Mouse (Mus musculus): ENCODE data around the gene Olfr31. TPM values are rescaled to one million over a fixed set of nuclear protein-coding genes. Genes with fewer than 3 reads are reported as not detected.

Olfr31 gene
- 0.16 TPM in 1 of 2 replicates, not detected in the other for polyA plus RNA-seq (2015; fragmentation: Nextera tagmentation; extraction: Ambion mirVana)

DNA sequence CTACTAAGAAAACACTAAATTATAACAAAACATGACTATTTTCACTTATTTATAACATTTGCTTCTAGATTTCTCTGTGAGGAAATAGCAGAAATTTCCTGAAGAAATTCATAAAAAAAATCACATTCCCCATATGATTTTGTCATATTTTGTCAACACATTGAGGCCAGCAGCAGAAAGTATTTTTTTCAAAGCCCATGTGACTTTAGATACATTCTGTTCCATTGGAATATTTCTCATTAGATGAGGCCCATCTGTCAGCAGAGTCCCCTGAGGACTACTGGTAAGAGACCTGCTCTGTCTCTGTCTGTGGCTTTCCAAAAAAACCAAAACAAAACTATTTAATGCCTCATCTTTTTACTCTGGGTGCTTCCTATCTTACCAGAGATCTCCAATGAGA is at the start of gene Olfr31:
Olfr31 (plus strand) TSS at position 301 of the 400 bp plus-strand sequence.
- Histone ChIP-seq H3K9ac (no peak within 1 kb of the TSS), H3K4me2 (no peak within 1 kb of the TSS), H3K27ac (replicated peaks) (no peak within 1 kb of the TSS), H3K36me3 (no peaks in the 10 kb centered on the region), H3K27me3 (no peaks in the 10 kb centered on the region), H3K4me1 (replicated peaks) (no peaks in the 10 kb centered on the region), H3K9me3 (no peaks in the 10 kb centered on the region), H3K4me3 (no peak within 1 kb of the TSS)
- ATAC-seq (ENCODE audit: low FRiP score, low read depth), result no peak

- no peak overlapping the region for H3K4me3 ChIP-seq
- H3K36me3 ChIP-seq, result no peaks in the 10 kb centered on the region
- no peak overlapping the region for H3K9ac ChIP-seq
- no peak for ATAC-seq (ENCODE audit: low FRiP score, low read depth)
- 68% methylated on average over 7 of the region's 7 CpGs for WGBS
- no peak overlapping the region for H3K27ac ChIP-seq (replicated peaks)
- H3K9me3 ChIP-seq, result no peaks in the 10 kb centered on the region
- no peaks in the 10 kb centered on the region for H3K4me1 ChIP-seq (replicated peaks)
- no peak overlapping the region for H3K4me2 ChIP-seq
- no peaks in the 10 kb centered on the region for H3K27me3 ChIP-seq
Measured at GRCm38 (mm10) chr14:14294426-14294825, 28.2 kb upstream of the Olfr31 start.

DNA sequence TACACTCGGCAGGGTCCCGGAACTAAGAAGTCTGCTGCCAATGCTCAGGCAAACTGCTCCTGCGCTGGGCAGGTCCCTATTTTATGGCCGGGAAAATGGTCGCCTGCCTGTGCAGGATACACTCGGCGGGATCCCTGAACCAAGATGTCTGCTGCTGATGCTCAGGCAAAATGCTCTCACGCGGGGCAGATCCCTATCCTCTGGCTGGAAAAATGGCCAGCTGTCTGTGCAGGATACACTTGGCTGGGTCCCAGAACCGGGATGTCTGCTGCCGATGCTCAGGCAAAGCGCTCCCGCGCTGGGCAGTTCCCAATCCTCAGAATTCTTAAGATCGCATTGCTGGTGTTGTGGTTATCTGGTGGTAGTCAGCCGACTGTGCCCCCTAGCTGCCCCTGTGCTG is 13.7 kb upstream of the Olfr31 start:
- no peaks in the 10 kb centered on the region for H3K27me3 ChIP-seq
- no peak overlapping the region for H3K27ac ChIP-seq (replicated peaks)
- H3K9me3 ChIP-seq, result no peaks in the 10 kb centered on the region
- no peak overlapping the region for H3K9ac ChIP-seq
- 0 out of 2 replicates have a peak overlapping the region, but pooled peaks have one; percentile 5 for H3K4me3 ChIP-seq
- 55% methylated on average over 16 of the region's 16 CpGs for WGBS
- no peaks in the 10 kb centered on the region for H3K4me1 ChIP-seq (replicated peaks)
- no peak for ATAC-seq (ENCODE audit: low FRiP score, low read depth)
- H3K36me3 ChIP-seq, result no peaks in the 10 kb centered on the region
- H3K4me2 ChIP-seq, result peak overlapping the region; percentile 13; the same call in 1 of the 2 replicates

DNA sequence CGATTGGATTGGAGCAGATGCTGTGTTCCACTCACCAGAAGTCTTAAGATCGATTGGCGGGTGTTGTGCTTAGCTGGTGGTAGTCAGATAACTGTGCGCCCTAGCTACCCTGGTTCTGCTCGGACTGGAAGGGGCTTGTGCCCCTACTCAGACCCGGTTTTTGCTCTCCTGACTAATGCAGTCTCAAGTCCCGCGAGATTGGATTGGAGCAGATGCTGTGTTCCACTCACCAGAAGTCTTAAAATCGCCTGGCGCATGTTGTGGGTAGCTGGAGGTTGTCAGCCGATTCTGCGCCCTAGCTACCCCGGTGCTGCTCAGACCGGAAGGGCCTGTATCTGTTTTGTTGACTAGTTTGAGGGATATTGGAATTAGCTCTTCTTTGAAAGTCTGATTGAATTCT is 13.2 kb upstream of the Olfr31 start:
- Histone ChIP-seq H3K27me3 (no peaks in the 10 kb centered on the region), H3K36me3 (no peaks in the 10 kb centered on the region), H3K27ac (replicated peaks) (no peak overlapping the region), H3K4me3 (0 out of 2 replicates have a peak overlapping the region, but pooled peaks have one; percentile 5), H3K9me3 (no peaks in the 10 kb centered on the region), H3K4me1 (replicated peaks) (no peaks in the 10 kb centered on the region), H3K9ac (no peak overlapping the region), H3K4me2 (peak overlapping the region; percentile 13; the same call in 1 of the 2 replicates)
- ATAC-seq (ENCODE audit: low FRiP score, low read depth), result no peak
- WGBS, result 66% methylated on average over 14 of the region's 14 CpGs

DNA sequence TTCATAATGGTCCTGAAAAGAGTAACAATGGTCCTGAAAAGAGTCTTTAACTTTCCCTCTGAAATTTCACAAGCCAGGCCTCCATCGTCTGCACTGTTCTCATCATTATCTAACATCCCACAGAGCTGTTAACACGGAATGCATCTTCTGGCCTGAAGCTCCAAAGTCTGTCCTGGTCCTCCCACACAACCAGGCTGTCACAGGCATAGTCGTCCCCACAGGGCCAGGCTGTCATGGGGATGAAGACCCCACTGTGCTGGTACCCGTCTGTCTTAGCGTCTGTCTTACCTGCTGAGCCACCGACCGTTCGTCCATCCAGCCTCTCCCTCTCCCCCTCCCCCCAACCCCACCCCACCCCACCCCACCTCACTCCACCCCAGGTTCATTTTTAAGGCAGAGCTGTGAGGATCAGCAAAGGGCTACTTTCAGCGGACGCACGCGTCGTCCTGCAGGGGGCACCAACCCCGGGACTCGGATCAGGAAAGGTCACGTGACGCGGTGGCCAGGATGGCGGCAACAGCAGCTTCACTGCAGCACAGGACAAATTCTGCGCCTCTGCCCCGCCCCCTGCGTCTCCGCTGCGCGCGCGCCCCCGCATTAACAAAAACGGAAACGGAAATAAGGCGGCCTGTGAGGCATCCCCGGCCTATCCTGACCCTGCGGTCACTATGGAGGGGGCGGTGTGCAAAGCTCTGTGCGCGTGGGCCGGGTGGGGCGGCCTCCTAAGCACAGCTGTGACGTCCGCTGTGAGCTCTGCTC is 22.7 kb downstream of the Olfr31 start:
- H3K27ac ChIP-seq (replicated peaks), result peak overlapping the region; percentile 78
- H3K27me3 ChIP-seq, result no peaks in the 10 kb centered on the region
- H3K4me2 ChIP-seq, result peak overlapping the region; percentile 93
- H3K9ac ChIP-seq, result peak overlapping the region; percentile 53
- peak overlapping the region; percentile 62 for H3K4me3 ChIP-seq
- 0 out of 2 replicates have a peak, but pooled peaks cover 3% of the 10 kb centered on the region for H3K4me1 ChIP-seq (replicated peaks)
- no peaks in the 10 kb centered on the region for H3K36me3 ChIP-seq
- peak; percentile 83 for ATAC-seq (ENCODE audit: low FRiP score, low read depth)
- WGBS, result 6% methylated on average over 39 of the region's 40 CpGs
- peaks cover 9% of the 10 kb centered on the region; the same call in 1 of the 2 replicates for H3K9me3 ChIP-seq

DNA sequence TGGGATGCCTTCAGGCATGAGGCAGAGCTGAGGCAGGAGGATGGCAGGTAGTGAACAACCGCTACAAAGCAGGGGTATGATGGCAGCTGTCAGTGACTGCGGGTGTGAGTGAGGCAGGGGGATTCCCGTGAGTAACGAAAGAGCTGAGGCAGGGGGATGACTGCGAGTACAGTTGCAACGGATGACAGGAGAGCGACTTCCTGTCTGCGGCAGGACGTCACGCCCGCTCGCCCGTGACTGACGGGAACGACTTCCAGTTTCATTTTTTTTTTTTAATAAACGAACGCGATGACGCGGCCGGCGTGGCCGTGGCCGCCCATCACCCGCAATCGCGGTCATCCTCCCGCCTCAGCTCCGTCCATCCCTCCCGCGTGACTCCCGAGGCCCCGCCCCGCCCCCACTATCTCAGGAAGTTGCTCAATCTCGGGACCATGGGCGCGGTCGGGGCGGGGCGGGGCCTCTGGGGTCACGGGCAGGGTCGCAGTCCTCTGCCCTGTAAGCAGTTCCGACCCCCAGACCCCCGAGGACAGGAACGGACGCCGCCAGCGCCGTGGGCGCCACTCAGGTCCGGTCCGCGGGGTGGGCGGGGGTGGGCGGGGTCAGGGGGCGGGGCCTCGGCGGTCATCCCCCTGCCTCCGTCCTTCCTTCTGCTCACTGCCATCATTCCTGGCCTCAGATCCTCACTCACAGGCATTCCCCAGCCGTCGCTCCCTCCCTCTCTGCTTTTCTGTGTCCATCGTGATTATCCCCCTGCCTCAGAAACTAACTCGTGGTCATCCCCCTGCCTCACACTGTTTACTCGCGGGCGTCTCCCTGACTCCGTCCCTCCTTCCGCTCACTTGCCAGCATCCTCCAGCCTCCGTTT is 23.6 kb downstream of the Olfr31 start, which contains the start of gene Il3ra:
Il3ra (plus strand) TSS at position 328 of the 865 bp plus-strand sequence.
- ATAC-seq (ENCODE audit: low FRiP score, low read depth), result peak; percentile 67
- Histone ChIP-seq H3K9me3 (peaks cover 7% of the 10 kb centered on the region; the same call in 1 of the 2 replicates), H3K36me3 (no peaks in the 10 kb centered on the region), H3K4me3 (peak within 1 kb of the TSS; percentile 62), H3K27ac (replicated peaks) (peak within 1 kb of the TSS; percentile 78), H3K9ac (peak within 1 kb of the TSS; percentile 53), H3K27me3 (no peaks in the 10 kb centered on the region), H3K4me1 (replicated peaks) (0 out of 2 replicates have a peak, but pooled peaks cover 3% of the 10 kb centered on the region), H3K4me2 (peak within 1 kb of the TSS; percentile 93)
- WGBS, result 4% methylated on average over 55 of the region's 69 CpGs

DNA sequence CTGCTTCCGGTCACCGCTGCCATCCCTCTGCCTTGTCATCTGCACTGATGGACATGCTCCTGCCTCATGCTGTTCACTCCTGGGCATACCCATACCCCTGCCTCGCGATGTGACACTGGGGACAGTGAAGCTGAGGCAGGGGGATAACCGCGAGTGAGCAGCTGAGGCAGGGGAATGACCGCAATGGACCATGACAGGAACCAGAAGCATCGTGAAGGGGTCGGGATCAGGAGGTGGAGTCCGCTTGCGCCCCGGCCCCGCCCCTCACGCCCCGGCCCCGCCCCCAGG is 24.1 kb downstream of the Olfr31 start:
- Histone ChIP-seq H3K9ac (peak overlapping the region; percentile 53), H3K36me3 (no peaks in the 10 kb centered on the region), H3K27ac (replicated peaks) (no peak overlapping the region), H3K4me2 (peak overlapping the region; percentile 93), H3K4me3 (peak overlapping the region; percentile 62), H3K4me1 (replicated peaks) (0 out of 2 replicates have a peak, but pooled peaks cover 3% of the 10 kb centered on the region), H3K27me3 (no peaks in the 10 kb centered on the region), H3K9me3 (peaks cover 6% of the 10 kb centered on the region; the same call in 1 of the 2 replicates)
- 20% methylated on average over 16 of the region's 16 CpGs for WGBS
- peak; percentile 24 for ATAC-seq (ENCODE audit: low FRiP score, low read depth)

- H3K4me3 ChIP-seq, result peak overlapping the region; percentile 62
- H3K4me1 ChIP-seq (replicated peaks), result 0 out of 2 replicates have a peak, but pooled peaks cover 3% of the 10 kb centered on the region
- peaks cover 6% of the 10 kb centered on the region; the same call in 1 of the 2 replicates for H3K9me3 ChIP-seq
- H3K36me3 ChIP-seq, result no peaks in the 10 kb centered on the region
- H3K27ac ChIP-seq (replicated peaks), result no peak overlapping the region
- peak; percentile 7; the same call in 1 of the 2 replicates for ATAC-seq (ENCODE audit: low FRiP score, low read depth)
- H3K9ac ChIP-seq, result no peak overlapping the region
- H3K4me2 ChIP-seq, result peak overlapping the region; percentile 93
- WGBS, result 88% methylated on average over 17 of the region's 17 CpGs
- no peaks in the 10 kb centered on the region for H3K27me3 ChIP-seq
Measured at GRCm38 (mm10) chr14:14347151-14347835, 24.7 kb downstream of the Olfr31 start.

GRCm38 (mm10) chr14:14347836-14348621 is 25.4 kb downstream of the Olfr31 start:
- 93% methylated on average over 14 of the region's 14 CpGs for WGBS

GRCm38 (mm10) chr14:14348674-14349401 is 26.2 kb downstream of the Olfr31 start:
- Histone ChIP-seq H3K4me3 (no peak overlapping the region), H3K4me2 (no peak overlapping the region), H3K27me3 (no peaks in the 10 kb centered on the region), H3K27ac (replicated peaks) (no peak overlapping the region), H3K9ac (no peak overlapping the region), H3K9me3 (peaks cover 6% of the 10 kb centered on the region; the same call in 1 of the 2 replicates), H3K36me3 (no peaks in the 10 kb centered on the region), H3K4me1 (replicated peaks) (0 out of 2 replicates have a peak, but pooled peaks cover 3% of the 10 kb centered on the region)
- WGBS, result 90% methylated on average over 26 of the region's 26 CpGs
- no peak for ATAC-seq (ENCODE audit: low FRiP score, low read depth)

More at GRCm38 (mm10) chr14:14347836-14348621, 25.4 kb downstream of the Olfr31 start:
- Histone ChIP-seq H3K27me3 (no peaks in the 10 kb centered on the region), H3K36me3 (no peaks in the 10 kb centered on the region), H3K9ac (no peak overlapping the region), H3K9me3 (peaks cover 6% of the 10 kb centered on the region; the same call in 1 of the 2 replicates), H3K27ac (replicated peaks) (no peak overlapping the region), H3K4me1 (replicated peaks) (0 out of 2 replicates have a peak, but pooled peaks cover 3% of the 10 kb centered on the region), H3K4me2 (no peak overlapping the region), H3K4me3 (no peak overlapping the region)
- ATAC-seq (ENCODE audit: low FRiP score, low read depth), result no peak

All from hindbrain, embryonic 15.5 days (tissue).